Mouse (Mus musculus) monocyte, adult 5-6 weeks (primary cell): Measurements from ENCODE around the gene App. TPM values are rescaled to one million over a fixed set of nuclear protein-coding genes. Genes with fewer than 3 reads are reported as not detected.

Source experiments
- ATAC-seq: fragments of 153-309, 156-312 bp; replicated peaks from 2 replicates; pipeline ENCODE4 v1.8.0; 2017; ENCODE audit warnings: mild to moderate bottlenecking; ENCODE audit not compliant: low TSS enrichment, insufficient number of reproducible peaks, severe bottlenecking, poor library complexity, low FRiP score
- total RNA-seq: library from RNA; stranded (forward); fragments of 200-1000, 200-491, 200-594 nt; gene quantifications from 3 replicates; pipeline ENCODE4 v1.2.3, GENCODE M21; 2017

The App gene
- total RNA-seq, 1 experiment from 2014 or later = 88.0 TPM

- no peak for ATAC-seq
Measured at GRCm38 (mm10) chr16:85128693-85129657, 44.6 kb downstream of the App start.

- ATAC-seq = no peak
Measured at GRCm38 (mm10) chr16:85128347-85128664, 45.3 kb downstream of the App start.

GRCm38 (mm10) chr16:85127661-85128346 is 45.8 kb downstream of the App start:
- ATAC-seq = no peak

GRCm38 (mm10) chr16:85124649-85125048 is 48.9 kb downstream of the App start:
- peak; percentile 62; the same call in 1 of the 2 replicates for ATAC-seq

- ATAC-seq = 0 out of 2 replicates have a peak, but pooled peaks have one; percentile 51
Measured at GRCm38 (mm10) chr16:85121983-85122382, 51.6 kb downstream of the App start.

- no peak for ATAC-seq
Measured at GRCm38 (mm10) chr16:85118916-85119315, 54.6 kb downstream of the App start.

- ATAC-seq = no peak
Measured at GRCm38 (mm10) chr16:85117541-85117940, 56.0 kb downstream of the App start.

- no peak for ATAC-seq
Measured at GRCm38 (mm10) chr16:85115837-85116236, 57.7 kb downstream of the App start.

GRCm38 (mm10) chr16:85114742-85115141 is 58.8 kb downstream of the App start:
- ATAC-seq = 0 out of 2 replicates have a peak, but pooled peaks have one; percentile 23

- peak; percentile 79 for ATAC-seq
Measured at GRCm38 (mm10) chr16:85113941-85114340, 59.6 kb downstream of the App start.

- ATAC-seq = no peak
Measured at GRCm38 (mm10) chr16:85112254-85112653, 61.3 kb downstream of the App start.

GRCm38 (mm10) chr16:85110428-85110827 is 63.1 kb downstream of the App start:
- ATAC-seq = no peak

GRCm38 (mm10) chr16:85108486-85108885 is 65.1 kb downstream of the App start:
- ATAC-seq = no peak

GRCm38 (mm10) chr16:85106644-85107323 is 66.8 kb downstream of the App start:
- no peak for ATAC-seq

GRCm38 (mm10) chr16:85105603-85106002 is 68.0 kb downstream of the App start:
- no peak for ATAC-seq

- no peak for ATAC-seq
Measured at GRCm38 (mm10) chr16:85103116-85103787, 70.3 kb downstream of the App start.

GRCm38 (mm10) chr16:85101544-85101943 is 72.0 kb downstream of the App start:
- no peak for ATAC-seq

GRCm38 (mm10) chr16:85100806-85101205 is 72.8 kb downstream of the App start:
- ATAC-seq = no peak

GRCm38 (mm10) chr16:85099487-85099886 is 74.1 kb downstream of the App start:
- no peak for ATAC-seq
